Mouse (Mus musculus): ENCODE measurements around the gene Prrt4. TPM values are rescaled to one million over a fixed set of nuclear protein-coding genes. Genes with fewer than 3 reads are reported as not detected.

Prrt4 gene
- polyA plus RNA-seq, 1 experiment from 2014 or later, result 0.83 TPM

GRCm38 (mm10) chr6:29207017-29207416, 27.6 kb upstream of the Prrt4 start:
- no peak overlapping the region for H3K9ac ChIP-seq
- no peak for ATAC-seq (ENCODE audit: insufficient number of reproducible peaks, low FRiP score, low TSS enrichment, low read depth)
- no peaks in the 10 kb centered on the region for H3K9me3 ChIP-seq
- no peak overlapping the region for H3K4me3 ChIP-seq
- H3K4me2 ChIP-seq, result no peak overlapping the region
- 93% methylated on average over 5 of the region's 5 CpGs for WGBS
- H3K27ac ChIP-seq, result no peak overlapping the region
- no peaks in the 10 kb centered on the region for H3K27me3 ChIP-seq
- peaks cover 14% of the 10 kb centered on the region for H3K4me1 ChIP-seq
- H3K36me3 ChIP-seq, result peaks cover 45% of the 10 kb centered on the region

GRCm38 (mm10) chr6:29206006-29206405, 26.6 kb upstream of the Prrt4 start:
- Histone ChIP-seq H3K36me3 (peaks cover 54% of the 10 kb centered on the region), H3K27ac (no peak overlapping the region), H3K4me2 (no peak overlapping the region), H3K9me3 (no peaks in the 10 kb centered on the region), H3K9ac (no peak overlapping the region), H3K27me3 (no peaks in the 10 kb centered on the region), H3K4me3 (no peak overlapping the region), H3K4me1 (peaks cover 7% of the 10 kb centered on the region)
- ATAC-seq (ENCODE audit: insufficient number of reproducible peaks, low FRiP score, low TSS enrichment, low read depth), result no peak
- 93% methylated on average over 10 of the region's 10 CpGs for WGBS

GRCm38 (mm10) chr6:29204932-29205614, 25.7 kb upstream of the Prrt4 start:
- ATAC-seq (ENCODE audit: insufficient number of reproducible peaks, low FRiP score, low TSS enrichment, low read depth), result no peak
- peaks cover under 1% of the 10 kb centered on the region; the same call in 1 of the 2 replicates for H3K4me1 ChIP-seq
- no peaks in the 10 kb centered on the region for H3K27me3 ChIP-seq
- 59% methylated on average over 15 of the region's 15 CpGs for WGBS
- no peak overlapping the region for H3K4me3 ChIP-seq
- no peaks in the 10 kb centered on the region for H3K9me3 ChIP-seq
- H3K36me3 ChIP-seq, result peaks cover 60% of the 10 kb centered on the region
- H3K27ac ChIP-seq, result no peak overlapping the region
- no peak overlapping the region for H3K4me2 ChIP-seq
- H3K9ac ChIP-seq, result no peak overlapping the region

- no peak overlapping the region for H3K4me2 ChIP-seq
- peaks cover 60% of the 10 kb centered on the region for H3K36me3 ChIP-seq
- H3K4me1 ChIP-seq, result 0 out of 2 replicates have a peak, but pooled peaks cover 2% of the 10 kb centered on the region
- no peaks in the 10 kb centered on the region for H3K9me3 ChIP-seq
- 83% methylated on average over 6 of the region's 6 CpGs for WGBS
- no peak overlapping the region for H3K9ac ChIP-seq
- H3K27me3 ChIP-seq, result no peaks in the 10 kb centered on the region
- no peak overlapping the region for H3K27ac ChIP-seq
- H3K4me3 ChIP-seq, result no peak overlapping the region
- no peak for ATAC-seq (ENCODE audit: insufficient number of reproducible peaks, low FRiP score, low TSS enrichment, low read depth)
These were observed 24.6 kb upstream of the Prrt4 start for GRCm38 (mm10) chr6:29203861-29204585.

GRCm38 (mm10) chr6:29203096-29203495, 23.7 kb upstream of the Prrt4 start:
- peaks cover 60% of the 10 kb centered on the region for H3K36me3 ChIP-seq

GRCm38 (mm10) chr6:29201988-29202387, 22.6 kb upstream of the Prrt4 start:
- Histone ChIP-seq H3K4me2 (no peak overlapping the region), H3K4me1 (peaks cover 9% of the 10 kb centered on the region), H3K27me3 (peaks cover 5% of the 10 kb centered on the region; the same call in 1 of the 2 replicates), H3K4me3 (no peak overlapping the region), H3K9me3 (no peaks in the 10 kb centered on the region), H3K36me3 (peaks cover 58% of the 10 kb centered on the region), H3K9ac (0 out of 2 replicates have a peak overlapping the region, but pooled peaks have one; percentile 7), H3K27ac (no peak overlapping the region)
- 84% methylated on average over 5 of the region's 8 CpGs for WGBS
- ATAC-seq (ENCODE audit: insufficient number of reproducible peaks, low FRiP score, low TSS enrichment, low read depth), result no peak

More at GRCm38 (mm10) chr6:29203096-29203495, 23.7 kb upstream of the Prrt4 start:
- 90% methylated on average over 13 of the region's 13 CpGs for WGBS
- H3K9ac ChIP-seq, result no peak overlapping the region
- H3K27me3 ChIP-seq, result peaks cover 3% of the 10 kb centered on the region; the same call in 1 of the 2 replicates
- peaks cover 9% of the 10 kb centered on the region for H3K4me1 ChIP-seq
- no peak for ATAC-seq (ENCODE audit: insufficient number of reproducible peaks, low FRiP score, low TSS enrichment, low read depth)
- no peak overlapping the region for H3K27ac ChIP-seq
- H3K9me3 ChIP-seq, result no peaks in the 10 kb centered on the region
- no peak overlapping the region for H3K4me2 ChIP-seq
- H3K4me3 ChIP-seq, result no peak overlapping the region

GRCm38 (mm10) chr6:29201341-29201740, 22.0 kb upstream of the Prrt4 start:
- no peak overlapping the region for H3K27ac ChIP-seq
- no peak overlapping the region for H3K9ac ChIP-seq
- H3K9me3 ChIP-seq, result no peaks in the 10 kb centered on the region
- no peak overlapping the region for H3K4me3 ChIP-seq
- peaks cover 53% of the 10 kb centered on the region for H3K36me3 ChIP-seq
- H3K4me1 ChIP-seq, result peaks cover 9% of the 10 kb centered on the region
- peaks cover 5% of the 10 kb centered on the region; the same call in 1 of the 2 replicates for H3K27me3 ChIP-seq
- no peak overlapping the region for H3K4me2 ChIP-seq
- WGBS, result 93% methylated on average over 5 of the region's 5 CpGs
- ATAC-seq (ENCODE audit: insufficient number of reproducible peaks, low FRiP score, low TSS enrichment, low read depth), result no peak

- Histone ChIP-seq H3K27ac (no peak overlapping the region), H3K4me1 (peaks cover 9% of the 10 kb centered on the region), H3K9me3 (no peaks in the 10 kb centered on the region), H3K4me2 (no peak overlapping the region), H3K36me3 (peaks cover 46% of the 10 kb centered on the region), H3K9ac (no peak overlapping the region), H3K4me3 (no peak overlapping the region), H3K27me3 (peaks cover 5% of the 10 kb centered on the region; the same call in 1 of the 2 replicates)
- ATAC-seq (ENCODE audit: insufficient number of reproducible peaks, low FRiP score, low TSS enrichment, low read depth), result no peak
- 59% methylated on average over 3 of the region's 3 CpGs for WGBS
These were observed 21.1 kb upstream of the Prrt4 start for GRCm38 (mm10) chr6:29200496-29200895.

- Histone ChIP-seq H3K36me3 (peaks cover 39% of the 10 kb centered on the region), H3K4me3 (peak overlapping the region; percentile 34; the same call in 1 of the 2 replicates), H3K9ac (no peak overlapping the region), H3K27me3 (peaks cover 5% of the 10 kb centered on the region; the same call in 1 of the 2 replicates), H3K4me1 (peaks cover 9% of the 10 kb centered on the region), H3K4me2 (peak overlapping the region; percentile 54), H3K27ac (no peak overlapping the region), H3K9me3 (no peaks in the 10 kb centered on the region)
- ATAC-seq (ENCODE audit: insufficient number of reproducible peaks, low FRiP score, low TSS enrichment, low read depth), result no peak
- WGBS, result 46% methylated on average over 8 of the region's 8 CpGs
These were observed 20.0 kb upstream of the Prrt4 start for GRCm38 (mm10) chr6:29199223-29199855.

GRCm38 (mm10) chr6:29198309-29199222, 19.2 kb upstream of the Prrt4 start:
- Histone ChIP-seq H3K4me3 (peak overlapping the region; percentile 34), H3K36me3 (peaks cover 31% of the 10 kb centered on the region), H3K9ac (peak overlapping the region; percentile 26; the same call in 1 of the 2 replicates), H3K9me3 (no peaks in the 10 kb centered on the region), H3K27me3 (peaks cover 7% of the 10 kb centered on the region; the same call in 1 of the 2 replicates), H3K27ac (no peak overlapping the region), H3K4me1 (peaks cover 9% of the 10 kb centered on the region), H3K4me2 (peak overlapping the region; percentile 54)
- peak; percentile 72 for ATAC-seq (ENCODE audit: insufficient number of reproducible peaks, low FRiP score, low TSS enrichment, low read depth)
- 14% methylated on average over 25 of the region's 25 CpGs for WGBS

Measured in limb, embryonic 15.5 days (tissue).